Mouse (Mus musculus) thymus, adult 2 months (tissue): ENCODE data around the gene Mindy3. TPM values are rescaled to one million over a fixed set of nuclear protein-coding genes. Genes with fewer than 3 reads are reported as not detected.

Experiments used
- DNase-seq: peaks from one replicate; pipeline ENCODE4 v3.0.0; 2021
- H3K27ac ChIP-seq: fragments of 200-500 bp; 2 replicates; pipeline ENCODE4 v1.5.1; 2012; ENCODE audit warnings: low read length, control low read depth; ENCODE audit not compliant: control insufficient read depth, insufficient read depth
- H3K27me3 ChIP-seq: fragments of 200-500 bp; 2 replicates; pipeline ENCODE4 v1.6.1; 2012; ENCODE audit warnings: mild to moderate bottlenecking, low read length, moderate library complexity, mixed read lengths; ENCODE audit not compliant: control insufficient read depth, insufficient read depth
- H3K36me3 ChIP-seq: fragments of 200-500 bp; 2 replicates; pipeline ENCODE4 v1.6.1; 2012; ENCODE audit warnings: mild to moderate bottlenecking, low read length, moderate library complexity; ENCODE audit not compliant: control insufficient read depth, insufficient read depth
- H3K4me1 ChIP-seq: fragments of 200-500 bp; replicated peaks from 2 replicates; pipeline ENCODE4 v1.6.1; 2012; ENCODE audit warnings: low read length; ENCODE audit not compliant: control insufficient read depth, insufficient read depth
- H3K4me3 ChIP-seq: fragments of 200-500 bp; 2 replicates; pipeline ENCODE4 v1.5.1; 2012; ENCODE audit warnings: mild to moderate bottlenecking, low read length, control low read depth, moderate library complexity; ENCODE audit not compliant: control insufficient read depth, insufficient read depth
- CTCF ChIP-seq: fragments of 200-500 bp; IDR thresholded peaks from 2 replicates; pipeline ENCODE4 v1.5.1; 2012; ENCODE audit warnings: mild to moderate bottlenecking, control low read depth, low read length, moderate library complexity, borderline replicate concordance; ENCODE audit not compliant: control insufficient read depth, poor library complexity, insufficient read depth; ENCODE audit errors: extremely low read depth
- POLR2A ChIP-seq: fragments of 200-500 bp; IDR thresholded peaks from 2 replicates; pipeline ENCODE4 v1.6.1; 2012; ENCODE audit warnings: mild to moderate bottlenecking, low read length, control low read depth, moderate library complexity; ENCODE audit not compliant: control insufficient read depth, poor library complexity, insufficient read depth; ENCODE audit errors: extremely low read depth
- WGBS: fragments of 180-500 bp; shearing (Covaris S2); methylation state at CpG from one replicate; pipeline ENCODE4 v1.1.7; 2018; 5-methylcytosine and 5-hydroxymethylcytosine counted together
- polyA plus RNA-seq: library from polyadenylated mRNA; depleted of rRNA; stranded (reverse); fragments of >200 nt; gene quantifications from 2 replicates; pipeline ENCODE4 v1.2.3, GENCODE M21; 2012

The Mindy3 gene
- polyA plus RNA-seq, 1 experiment, result 137 TPM

- no peak for TF ChIP-seq POLR2A
- no peaks in the 10 kb centered on the region for H3K27me3 ChIP-seq
- no peak overlapping the region for H3K27ac ChIP-seq
- no peaks in the 10 kb centered on the region for H3K4me1 ChIP-seq
- 50% methylated on average over 5 of the region's 5 CpGs for WGBS
- DNase-seq, result no peak
- H3K36me3 ChIP-seq, result no peaks in the 10 kb centered on the region
- H3K4me3 ChIP-seq, result no peak overlapping the region
Measured at GRCm38 (mm10) chr2:12317343-12317742, 101.9 kb downstream of the Mindy3 start.

DNA sequence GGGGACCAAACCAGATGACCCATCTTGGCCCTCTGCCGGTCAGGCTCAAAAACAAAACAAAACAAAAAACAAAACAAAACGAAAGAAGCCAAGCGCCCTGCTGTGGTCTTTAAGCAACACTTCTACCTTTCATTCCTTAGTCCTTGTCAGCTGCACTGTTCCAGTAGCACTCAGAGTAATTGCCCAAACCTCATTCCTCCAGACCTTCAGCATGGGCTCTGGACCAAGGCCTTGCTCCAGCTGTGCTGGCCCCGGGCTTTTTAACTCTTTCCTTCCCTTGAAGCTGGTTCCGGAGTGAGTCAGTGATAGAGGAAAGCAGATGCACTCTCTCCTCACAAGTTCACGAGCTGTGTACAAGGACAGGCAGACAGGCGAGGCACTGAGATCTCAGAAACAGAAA is 102.9 kb downstream of the Mindy3 start:
- DNase-seq, result no peak
- H3K27me3 ChIP-seq, result no peaks in the 10 kb centered on the region
- H3K36me3 ChIP-seq, result no peaks in the 10 kb centered on the region
- WGBS, result 80% methylated on average over 7 of the region's 7 CpGs
- TF ChIP-seq POLR2A (no peak), CTCF (no peak)
- H3K4me3 ChIP-seq, result no peak overlapping the region
- H3K4me1 ChIP-seq, result no peaks in the 10 kb centered on the region
- no peak overlapping the region for H3K27ac ChIP-seq

DNA sequence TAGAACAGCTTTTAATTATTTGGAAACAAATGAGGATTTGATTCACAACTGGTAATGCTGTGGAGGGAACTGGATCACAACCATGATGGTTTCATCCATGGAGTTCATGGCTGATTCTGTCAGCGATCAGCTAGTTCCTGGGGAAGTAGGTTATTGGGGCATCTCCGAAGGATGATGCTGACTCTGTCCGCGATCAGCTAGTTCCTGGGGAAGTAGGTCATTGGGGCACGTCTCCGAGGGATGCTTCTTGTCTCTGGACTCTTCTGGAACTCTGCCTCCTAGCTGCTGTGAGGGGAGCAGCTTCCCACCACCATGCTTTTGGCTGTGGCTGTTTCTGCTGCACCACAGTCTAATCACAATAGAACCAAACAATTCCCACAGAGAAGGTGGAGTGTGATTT is 105.2 kb downstream of the Mindy3 start:
- Histone ChIP-seq H3K36me3 (no peaks in the 10 kb centered on the region), H3K27me3 (no peaks in the 10 kb centered on the region), H3K4me1 (no peaks in the 10 kb centered on the region), H3K27ac (no peak overlapping the region), H3K4me3 (no peak overlapping the region)
- TF ChIP-seq POLR2A (no peak), CTCF (no peak)
- DNase-seq, result no peak
- 83% methylated on average over 6 of the region's 6 CpGs for WGBS

GRCm38 (mm10) chr2:12308466-12308865 is 110.8 kb downstream of the Mindy3 start:
- H3K4me1 ChIP-seq, result no peaks in the 10 kb centered on the region
- no peak overlapping the region for H3K4me3 ChIP-seq
- H3K36me3 ChIP-seq, result no peaks in the 10 kb centered on the region
- no peak for DNase-seq
- no peaks in the 10 kb centered on the region for H3K27me3 ChIP-seq
- H3K27ac ChIP-seq, result no peak overlapping the region
- TF ChIP-seq POLR2A, result no peak
- no peak for TF ChIP-seq CTCF

- H3K27ac ChIP-seq, result no peak overlapping the region
- no peak overlapping the region for H3K4me3 ChIP-seq
- TF ChIP-seq CTCF, result no peak
- TF ChIP-seq POLR2A, result no peak
- no peaks in the 10 kb centered on the region for H3K4me1 ChIP-seq
- DNase-seq, result no peak
- H3K36me3 ChIP-seq, result no peaks in the 10 kb centered on the region
- no peaks in the 10 kb centered on the region for H3K27me3 ChIP-seq
Measured at GRCm38 (mm10) chr2:12307311-12307710, 112.0 kb downstream of the Mindy3 start.

DNA sequence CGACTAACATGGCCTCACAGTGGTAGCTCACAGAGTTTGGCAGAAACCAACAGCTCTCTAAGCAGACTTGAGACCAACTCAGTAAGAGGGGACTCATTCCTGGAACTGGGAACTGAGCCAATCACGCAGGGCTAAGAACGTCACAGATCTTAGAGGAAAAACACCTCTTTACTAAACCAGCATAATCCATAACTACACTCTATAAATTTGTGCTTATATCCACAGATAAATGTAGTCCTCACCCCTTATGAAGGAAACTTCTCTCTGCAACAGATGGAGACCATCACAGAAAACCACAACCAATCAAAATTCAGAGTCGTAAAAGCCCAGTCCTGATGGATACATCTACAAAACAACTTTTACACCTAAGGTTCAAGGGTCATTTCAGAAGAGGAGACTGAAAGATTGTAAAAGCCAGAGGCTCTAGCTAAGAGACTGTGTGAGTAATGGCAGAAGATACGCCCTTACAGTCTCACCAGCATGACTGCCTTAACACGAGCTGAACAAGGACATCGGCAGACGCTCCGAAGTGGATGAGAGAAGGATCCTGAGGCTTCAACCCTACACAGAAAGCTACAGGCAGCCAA is 114.1 kb downstream of the Mindy3 start:
- 0 out of 2 replicates have a peak, but pooled peaks cover 2% of the 10 kb centered on the region for H3K27me3 ChIP-seq
- H3K4me3 ChIP-seq, result no peak overlapping the region
- H3K27ac ChIP-seq, result no peak overlapping the region
- TF ChIP-seq POLR2A (no peak), CTCF (no peak)
- 91% methylated on average over 9 of the region's 9 CpGs for WGBS
- no peaks in the 10 kb centered on the region for H3K36me3 ChIP-seq
- no peak for DNase-seq
- peaks cover 4% of the 10 kb centered on the region; the same call in 1 of the 2 replicates for H3K4me1 ChIP-seq

GRCm38 (mm10) chr2:12301431-12302170 is 117.7 kb downstream of the Mindy3 start, which contains the start of gene Itga8:
Gene Itga8 (minus strand): TSS chr2:12301922.
- DNase-seq, result peak; percentile 76
- H3K4me1 ChIP-seq, result peaks cover 4% of the 10 kb centered on the region; the same call in 1 of the 2 replicates
- 0 out of 2 replicates have a peak, but pooled peaks cover 2% of the 10 kb centered on the region for H3K27me3 ChIP-seq
- H3K4me3 ChIP-seq, result peak within 1 kb of the TSS; percentile 7
- 3% methylated on average over 56 of the region's 56 CpGs for WGBS
- TF ChIP-seq CTCF, result peak; percentile 99
- no peak for TF ChIP-seq POLR2A
- no peak within 1 kb of the TSS for H3K27ac ChIP-seq
- H3K36me3 ChIP-seq, result no peaks in the 10 kb centered on the region
